Mouse (Mus musculus): Measurements from ENCODE around the gene Grm3. TPM values are rescaled to one million over a fixed set of nuclear protein-coding genes. Genes with fewer than 3 reads are reported as not detected.

Gene Grm3
- polyA plus RNA-seq (2015; fragmentation: Illumina TruSeq; extraction: RNeasy Lipid Tissue Mini Kit (QIAGEN cat#74804); ENCODE audit: low read depth, low replicate concordance): 56.4 TPM

DNA sequence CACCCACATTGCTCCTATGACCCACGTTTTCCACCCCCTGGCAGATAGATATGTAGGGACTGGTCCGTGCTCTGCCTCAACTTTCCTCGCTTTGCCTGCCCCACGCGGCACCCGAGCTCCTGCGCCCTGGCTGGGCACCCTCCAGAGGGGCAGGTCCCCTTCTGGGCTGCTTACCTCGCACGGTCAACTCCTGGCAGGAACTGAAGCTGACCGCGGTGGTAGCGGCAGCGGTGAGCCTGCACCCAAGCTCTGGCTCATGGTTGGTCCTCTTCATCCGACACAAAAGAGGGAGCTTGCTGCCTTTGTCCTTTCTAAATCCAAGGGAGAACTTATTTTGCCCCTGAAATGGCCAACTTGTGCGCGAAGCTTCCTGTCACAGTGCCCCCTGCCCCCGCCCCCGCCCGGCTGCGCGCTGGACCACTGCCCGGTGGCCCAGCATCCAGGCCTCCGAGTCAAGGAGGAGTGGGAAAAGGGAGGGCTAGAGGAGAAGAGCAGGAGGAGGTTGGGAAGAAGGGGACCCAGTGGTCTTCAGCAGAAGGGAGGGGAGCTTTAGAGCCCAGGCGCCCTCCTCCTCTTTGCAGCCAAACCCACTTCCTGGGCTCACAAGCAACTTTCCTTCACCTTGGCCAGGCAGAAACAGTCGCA, at the start of gene Grm3:
TSS of gene Grm3 (minus strand) at position 215 of the 645 bp plus-strand sequence.

All from brain, adult 10 weeks (tissue).